Mouse (Mus musculus): ENCODE results near the gene Bloc1s1. TPM values are rescaled to one million over a fixed set of nuclear protein-coding genes. Genes with fewer than 3 reads are reported as not detected.

Gene Bloc1s1
- polyA plus RNA-seq, 1 experiment from 2014 or later: 211 TPM

DNA sequence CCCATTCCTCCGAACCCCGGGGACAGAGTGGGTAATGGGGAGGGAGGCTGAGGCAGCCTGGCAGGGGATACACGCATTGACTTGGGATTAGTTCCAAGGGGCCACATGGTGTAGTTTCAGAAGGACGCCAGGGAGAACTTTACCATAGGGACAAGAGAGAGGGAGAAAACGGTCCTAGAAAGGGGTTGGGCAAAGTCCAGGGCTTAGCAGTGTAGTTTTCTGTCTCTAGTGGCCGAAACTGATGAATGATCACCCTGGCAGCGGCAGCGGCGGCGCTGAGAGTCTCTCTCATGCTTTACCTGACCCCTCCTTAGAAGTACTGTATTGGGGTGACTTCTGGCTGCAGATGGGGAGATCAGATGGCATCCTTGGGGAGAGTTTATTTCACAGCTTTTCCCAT lies 34.5 kb upstream of the Bloc1s1 start:
- Histone ChIP-seq H3K4me3 (ENCODE audit: low read depth, low read length) (no peak overlapping the region), H3K9me3 (ENCODE audit: control insufficient read depth, low read length) (no peaks in the 10 kb centered on the region), H3K36me3 (ENCODE audit: control insufficient read depth, insufficient read depth, low read length) (no peaks in the 10 kb centered on the region), H3K9ac (ENCODE audit: low read length) (no peak overlapping the region), H3K4me2 (ENCODE audit: low read depth, severe bottlenecking) (no peak overlapping the region), H3K27ac (replicated peaks; ENCODE audit: low read depth, low read length) (no peak overlapping the region), H3K27me3 (ENCODE audit: control insufficient read depth, insufficient read depth, low read length) (no peaks in the 10 kb centered on the region), H3K4me1 (ENCODE audit: control insufficient read depth, insufficient read depth, low read length) (no peaks in the 10 kb centered on the region)
- 79% methylated on average over 10 of the region's 10 CpGs for WGBS
- no peak for DNase-seq (ENCODE audit: low spot score)
- no peak for ATAC-seq (ENCODE audit: insufficient number of reproducible peaks, low FRiP score, low TSS enrichment, low read depth)

- H3K9ac ChIP-seq (ENCODE audit: low read length): no peak overlapping the region
- H3K27ac ChIP-seq (replicated peaks; ENCODE audit: low read depth, low read length): no peak overlapping the region
- no peak overlapping the region for H3K4me3 ChIP-seq (ENCODE audit: low read depth, low read length)
- no peak for DNase-seq (ENCODE audit: low spot score)
- ATAC-seq (ENCODE audit: insufficient number of reproducible peaks, low FRiP score, low TSS enrichment, low read depth): no peak
- H3K9me3 ChIP-seq (ENCODE audit: control insufficient read depth, low read length): no peaks in the 10 kb centered on the region
- WGBS: 67% methylated on average over 16 of the region's 16 CpGs
- no peaks in the 10 kb centered on the region for H3K27me3 ChIP-seq (ENCODE audit: control insufficient read depth, insufficient read depth, low read length)
- no peaks in the 10 kb centered on the region for H3K36me3 ChIP-seq (ENCODE audit: control insufficient read depth, insufficient read depth, low read length)
- H3K4me1 ChIP-seq (ENCODE audit: control insufficient read depth, insufficient read depth, low read length): no peaks in the 10 kb centered on the region
- H3K4me2 ChIP-seq (ENCODE audit: low read depth, severe bottlenecking): no peak overlapping the region
These were observed 26.5 kb upstream of the Bloc1s1 start for GRCm38 (mm10) chr10:128950208-128950887.

- WGBS: 90% methylated on average over 4 of the region's 4 CpGs
- Histone ChIP-seq H3K4me3 (ENCODE audit: low read depth, low read length) (no peak overlapping the region), H3K36me3 (ENCODE audit: control insufficient read depth, insufficient read depth, low read length) (no peaks in the 10 kb centered on the region), H3K9me3 (ENCODE audit: control insufficient read depth, low read length) (no peaks in the 10 kb centered on the region), H3K4me2 (ENCODE audit: low read depth, severe bottlenecking) (no peak overlapping the region), H3K9ac (ENCODE audit: low read length) (no peak overlapping the region), H3K27ac (replicated peaks; ENCODE audit: low read depth, low read length) (no peak overlapping the region), H3K27me3 (ENCODE audit: control insufficient read depth, insufficient read depth, low read length) (no peaks in the 10 kb centered on the region), H3K4me1 (ENCODE audit: control insufficient read depth, insufficient read depth, low read length) (no peaks in the 10 kb centered on the region)
- ATAC-seq (ENCODE audit: insufficient number of reproducible peaks, low FRiP score, low TSS enrichment, low read depth): no peak
- DNase-seq (ENCODE audit: low spot score): no peak
These were observed 23.7 kb upstream of the Bloc1s1 start for GRCm38 (mm10) chr10:128947496-128947895.

DNA sequence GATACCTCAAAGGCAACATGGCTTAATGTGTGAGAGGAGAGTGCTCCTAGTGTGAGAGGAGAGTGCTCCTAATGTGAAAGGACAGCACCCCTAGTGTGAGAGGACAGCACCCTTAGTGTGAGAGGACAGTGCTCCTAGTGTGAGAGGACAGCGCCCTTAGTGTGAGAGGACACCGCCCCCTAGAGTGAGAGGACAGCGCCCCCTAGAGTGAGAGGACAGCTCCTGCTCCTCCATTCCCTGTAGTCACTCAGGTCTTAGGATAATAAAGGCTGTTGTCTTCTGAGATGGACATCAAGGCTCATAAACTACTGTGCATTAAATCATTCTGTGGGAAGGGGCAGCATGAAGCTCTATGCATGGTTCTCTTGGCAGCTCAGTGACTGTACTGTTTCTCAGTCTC lies 21.8 kb upstream of the Bloc1s1 start:
- no peak overlapping the region for H3K4me3 ChIP-seq (ENCODE audit: low read depth, low read length)
- DNase-seq (ENCODE audit: low spot score) (no peak), ATAC-seq (ENCODE audit: insufficient number of reproducible peaks, low FRiP score, low TSS enrichment, low read depth) (no peak)
- no peak overlapping the region for H3K9ac ChIP-seq (ENCODE audit: low read length)
- H3K9me3 ChIP-seq (ENCODE audit: control insufficient read depth, low read length): no peaks in the 10 kb centered on the region
- H3K36me3 ChIP-seq (ENCODE audit: control insufficient read depth, insufficient read depth, low read length): no peaks in the 10 kb centered on the region
- H3K4me1 ChIP-seq (ENCODE audit: control insufficient read depth, insufficient read depth, low read length): no peaks in the 10 kb centered on the region
- no peaks in the 10 kb centered on the region for H3K27me3 ChIP-seq (ENCODE audit: control insufficient read depth, insufficient read depth, low read length)
- no peak overlapping the region for H3K27ac ChIP-seq (replicated peaks; ENCODE audit: low read depth, low read length)
- no peak overlapping the region for H3K4me2 ChIP-seq (ENCODE audit: low read depth, severe bottlenecking)
- WGBS: 19% methylated on average over 3 of the region's 3 CpGs

GRCm38 (mm10) chr10:128940475-128941061 lies 16.7 kb upstream of the Bloc1s1 start:
- DNase-seq (ENCODE audit: low spot score): no peak
- H3K4me2 ChIP-seq (ENCODE audit: low read depth, severe bottlenecking): no peak overlapping the region
- 83% methylated on average over 10 of the region's 10 CpGs for WGBS
- peaks cover 6% of the 10 kb centered on the region for H3K27me3 ChIP-seq (ENCODE audit: control insufficient read depth, insufficient read depth, low read length)
- no peak overlapping the region for H3K27ac ChIP-seq (replicated peaks; ENCODE audit: low read depth, low read length)
- H3K4me1 ChIP-seq (ENCODE audit: control insufficient read depth, insufficient read depth, low read length): no peaks in the 10 kb centered on the region
- H3K9ac ChIP-seq (ENCODE audit: low read length): no peak overlapping the region
- no peak overlapping the region for H3K4me3 ChIP-seq (ENCODE audit: low read depth, low read length)
- ATAC-seq (ENCODE audit: insufficient number of reproducible peaks, low FRiP score, low TSS enrichment, low read depth): no peak
- H3K36me3 ChIP-seq (ENCODE audit: control insufficient read depth, insufficient read depth, low read length): no peaks in the 10 kb centered on the region
- H3K9me3 ChIP-seq (ENCODE audit: control insufficient read depth, low read length): no peaks in the 10 kb centered on the region

GRCm38 (mm10) chr10:128938974-128939373 lies 15.1 kb upstream of the Bloc1s1 start:
- H3K4me3 ChIP-seq (ENCODE audit: low read depth, low read length): no peak overlapping the region
- no peak overlapping the region for H3K4me2 ChIP-seq (ENCODE audit: low read depth, severe bottlenecking)
- H3K27me3 ChIP-seq (ENCODE audit: control insufficient read depth, insufficient read depth, low read length): peaks cover 22% of the 10 kb centered on the region
- H3K9me3 ChIP-seq (ENCODE audit: control insufficient read depth, low read length): no peaks in the 10 kb centered on the region
- no peaks in the 10 kb centered on the region for H3K36me3 ChIP-seq (ENCODE audit: control insufficient read depth, insufficient read depth, low read length)
- no peak overlapping the region for H3K27ac ChIP-seq (replicated peaks; ENCODE audit: low read depth, low read length)
- ATAC-seq (ENCODE audit: insufficient number of reproducible peaks, low FRiP score, low TSS enrichment, low read depth) (no peak), DNase-seq (ENCODE audit: low spot score) (no peak)
- H3K4me1 ChIP-seq (ENCODE audit: control insufficient read depth, insufficient read depth, low read length): no peaks in the 10 kb centered on the region; the same call in 1 of the 2 replicates
- no peak overlapping the region for H3K9ac ChIP-seq (ENCODE audit: low read length)
- WGBS: 57% methylated on average over 5 of the region's 5 CpGs

DNA sequence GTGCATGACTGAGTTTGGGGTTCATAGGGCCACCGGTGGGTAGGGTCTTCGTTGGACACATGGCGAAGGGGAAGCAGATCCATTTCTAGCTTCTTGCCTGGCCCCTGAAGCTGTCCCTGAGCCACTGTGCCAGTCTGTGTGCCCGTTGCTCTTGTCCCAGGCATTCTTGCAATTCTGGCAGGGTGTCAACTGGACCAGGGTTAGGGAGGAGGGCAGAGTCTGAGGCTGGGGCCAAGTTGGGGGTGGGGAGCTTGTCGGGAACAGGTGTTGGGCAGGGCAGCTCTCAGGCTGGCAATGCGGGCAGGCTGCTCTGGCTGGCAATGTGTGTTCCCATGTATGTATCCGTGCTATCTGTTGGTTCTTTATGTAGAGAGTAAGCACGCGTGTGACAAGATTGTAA lies 14.6 kb upstream of the Bloc1s1 start:
- no peak overlapping the region for H3K4me2 ChIP-seq (ENCODE audit: low read depth, severe bottlenecking)
- 83% methylated on average over 9 of the region's 9 CpGs for WGBS
- ATAC-seq (ENCODE audit: insufficient number of reproducible peaks, low FRiP score, low TSS enrichment, low read depth) (no peak), DNase-seq (ENCODE audit: low spot score) (no peak)
- no peak overlapping the region for H3K9ac ChIP-seq (ENCODE audit: low read length)
- H3K4me3 ChIP-seq (ENCODE audit: low read depth, low read length): no peak overlapping the region
- H3K27ac ChIP-seq (replicated peaks; ENCODE audit: low read depth, low read length): no peak overlapping the region
- no peaks in the 10 kb centered on the region for H3K9me3 ChIP-seq (ENCODE audit: control insufficient read depth, low read length)
- peaks cover 27% of the 10 kb centered on the region for H3K27me3 ChIP-seq (ENCODE audit: control insufficient read depth, insufficient read depth, low read length)
- no peaks in the 10 kb centered on the region for H3K36me3 ChIP-seq (ENCODE audit: control insufficient read depth, insufficient read depth, low read length)
- H3K4me1 ChIP-seq (ENCODE audit: control insufficient read depth, insufficient read depth, low read length): peaks cover under 1% of the 10 kb centered on the region; the same call in 1 of the 2 replicates

DNA sequence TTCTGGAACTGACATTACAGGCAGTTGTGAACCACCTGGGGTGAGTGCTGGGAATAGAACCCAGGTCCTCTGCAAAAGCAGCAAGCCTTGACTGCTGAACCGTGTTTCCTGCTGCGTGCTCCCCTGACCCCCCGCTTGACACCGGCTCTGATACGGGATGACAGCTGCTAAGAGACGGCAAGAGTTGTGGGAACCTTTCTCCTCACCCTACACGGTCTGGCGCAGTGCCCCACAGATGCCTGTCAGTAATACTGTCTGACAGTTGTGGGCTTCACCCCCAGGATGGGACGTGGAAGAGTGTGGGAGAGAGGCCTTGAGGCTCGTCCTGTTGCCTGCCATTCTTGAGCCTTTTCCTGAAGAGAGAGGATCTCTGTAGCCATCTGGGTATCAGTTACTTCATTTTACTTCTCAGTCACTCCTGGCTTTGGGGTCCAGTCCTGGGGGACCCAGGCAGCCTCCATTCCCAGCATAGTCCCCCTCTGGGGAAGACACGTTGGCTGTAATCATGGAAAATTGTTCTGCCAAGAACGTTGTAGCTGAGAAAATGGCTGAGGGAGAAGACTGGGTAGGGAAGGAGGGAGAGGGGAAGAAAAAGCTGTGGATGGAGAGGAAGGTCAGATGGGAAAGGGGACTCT lies 14.0 kb upstream of the Bloc1s1 start:
- Histone ChIP-seq H3K27ac (replicated peaks; ENCODE audit: low read depth, low read length) (no peak overlapping the region), H3K27me3 (ENCODE audit: control insufficient read depth, insufficient read depth, low read length) (peaks cover 33% of the 10 kb centered on the region), H3K36me3 (ENCODE audit: control insufficient read depth, insufficient read depth, low read length) (no peaks in the 10 kb centered on the region), H3K9me3 (ENCODE audit: control insufficient read depth, low read length) (no peaks in the 10 kb centered on the region), H3K4me2 (ENCODE audit: low read depth, severe bottlenecking) (no peak overlapping the region), H3K4me3 (ENCODE audit: low read depth, low read length) (no peak overlapping the region), H3K4me1 (ENCODE audit: control insufficient read depth, insufficient read depth, low read length) (peaks cover 4% of the 10 kb centered on the region; the same call in 1 of the 2 replicates), H3K9ac (ENCODE audit: low read length) (no peak overlapping the region)
- no peak for ATAC-seq (ENCODE audit: insufficient number of reproducible peaks, low FRiP score, low TSS enrichment, low read depth)
- WGBS: 73% methylated on average over 12 of the region's 12 CpGs
- no peak for DNase-seq (ENCODE audit: low spot score)

All from limb, embryonic 11.5 days (tissue).